14 mouse cellular contexts compared by ENCODE assay signal in the genomic region with DNA sequence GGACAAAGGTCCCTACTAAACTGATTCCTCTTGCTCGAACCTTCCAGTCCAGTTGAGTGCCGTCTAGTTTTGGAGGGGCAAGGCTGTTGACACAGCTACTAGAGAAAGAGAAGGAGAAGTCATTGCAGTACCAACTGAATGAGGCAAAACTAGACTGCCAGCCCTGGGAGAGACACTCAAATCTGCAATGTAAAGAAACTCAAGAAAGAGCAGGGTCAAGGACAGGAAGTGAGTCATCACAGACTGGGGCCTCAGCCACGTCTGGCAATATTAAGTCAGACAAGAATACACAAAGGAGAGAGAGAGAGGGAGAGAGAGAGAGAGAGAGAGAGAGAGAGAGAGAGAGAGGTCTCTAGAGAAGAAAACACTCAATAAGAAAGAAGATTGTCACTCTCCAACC.
"Had no signal": no experiment of that assay in that cellular context is flagged by ENCODE, and none has a peak within 500 bp of the region (broad histone marks: within the 10 kb centered on the region; RNA-seq: fewer than 3 reads in every experiment).

No protein-coding gene starts in this region.

- H3K9me3 ChIP-seq: intestine, embryonic 15.5 days; limb, embryonic 10.5 days; megakaryocyte, embryonic 14.5 days; midbrain, embryonic 15.5 days; neural tube, embryonic 13.5 days had no signal

- H3K27me3 ChIP-seq: intestine, embryonic 15.5 days; midbrain, embryonic 15.5 days; neural tube, embryonic 13.5 days had no signal

- H3K9ac ChIP-seq: intestine, embryonic 15.5 days; midbrain, embryonic 15.5 days; neural tube, embryonic 13.5 days had no signal

- DNase-seq: kidney, adult 18-20 months; kidney, postnatal 10 days; kidney, postnatal 4 days; retina, postnatal 1 day; thymus, postnatal 4 days had no signal

- H3K4me1 ChIP-seq: intestine, embryonic 15.5 days; limb, embryonic 10.5 days; midbrain, embryonic 15.5 days; neural tube, embryonic 13.5 days had no signal

- H3K36me3 ChIP-seq: intestine, embryonic 15.5 days; limb, embryonic 10.5 days; midbrain, embryonic 15.5 days; neural tube, embryonic 13.5 days had no signal

- H3K27ac ChIP-seq: intestine, embryonic 15.5 days; layer of hippocampus, adult 2 months; limb, embryonic 10.5 days; macrophage; midbrain, embryonic 15.5 days; neural tube, embryonic 13.5 days had no signal

- ATAC-seq: intestine, embryonic 15.5 days; midbrain, embryonic 15.5 days had no signal

- H3K4me3 ChIP-seq: intestine, embryonic 15.5 days; layer of hippocampus, adult 2 months; limb, embryonic 10.5 days; megakaryocyte, embryonic 14.5 days; midbrain, embryonic 15.5 days; neural tube, embryonic 13.5 days had no signal

- H3K4me2 ChIP-seq: intestine, embryonic 15.5 days; liver, embryonic 11.5 days; midbrain, embryonic 11.5 days; midbrain, embryonic 15.5 days; neural tube, embryonic 13.5 days had no signal
